In genomic region chrX:162278834-162279708, GRCm38 (mm10) we compare ENCODE assay signal across 8 mouse cellular contexts.
DNase-seq lines count a peak whose midpoint lies in the region; ATAC-seq lines count a peak whose summit lies in the region.

No protein-coding gene starts in this region.

- intact Hi-C loops in left cerebral cortex, postnatal 25 days (cut with DNase I) = loop anchor here (2.0 to 10.0 kb wide), 3 partner anchors 114 to 404 kb away; no protein-coding TSS in a partner anchor

- no peaks in the 10 kb centered on the region for H3K4me1 ChIP-seq in kidney, embryonic 14.5 days (ENCODE audit: control insufficient read depth, insufficient read depth, low read length)
- H3K4me1 ChIP-seq in forebrain, embryonic 10.5 days = no peaks in the 10 kb centered on the region
- H3K4me1 ChIP-seq in midbrain, embryonic 13.5 days (replicated peaks) = no peaks in the 10 kb centered on the region

- WGBS in kidney, embryonic 14.5 days = 57% methylated on average over 14 of the region's 14 CpGs
- 60% methylated on average over 14 of the region's 14 CpGs for WGBS in forebrain, embryonic 10.5 days
- 59% methylated on average over 14 of the region's 14 CpGs for WGBS in midbrain, embryonic 13.5 days

- H3K36me3 ChIP-seq in kidney, embryonic 14.5 days (ENCODE audit: control insufficient read depth, insufficient read depth, low read length) = no peaks in the 10 kb centered on the region
- H3K36me3 ChIP-seq in forebrain, embryonic 10.5 days (replicated peaks) = no peaks in the 10 kb centered on the region
- no peaks in the 10 kb centered on the region for H3K36me3 ChIP-seq in midbrain, embryonic 13.5 days

- H3K4me3 ChIP-seq in kidney, embryonic 14.5 days (ENCODE audit: low read length) = no peak overlapping the region
- no peak overlapping the region for H3K4me3 ChIP-seq in forebrain, embryonic 10.5 days
- no peak overlapping the region for H3K4me3 ChIP-seq in midbrain, embryonic 13.5 days (replicated peaks)

- no peak overlapping the region for H3K4me2 ChIP-seq in kidney, embryonic 14.5 days (replicated peaks; ENCODE audit: low read depth, low read length)
- no peak overlapping the region for H3K4me2 ChIP-seq in midbrain, embryonic 13.5 days (replicated peaks)

- no peak overlapping the region for H3K27ac ChIP-seq in kidney, embryonic 14.5 days (ENCODE audit: low read depth, low read length)
- H3K27ac ChIP-seq in forebrain, embryonic 10.5 days = no peak overlapping the region
- H3K27ac ChIP-seq in midbrain, embryonic 13.5 days = no peak overlapping the region

- H3K9me3 ChIP-seq in kidney, embryonic 14.5 days (ENCODE audit: control insufficient read depth, low read length) = no peaks in the 10 kb centered on the region
- H3K9me3 ChIP-seq in forebrain, embryonic 10.5 days = no peaks in the 10 kb centered on the region
- no peaks in the 10 kb centered on the region for H3K9me3 ChIP-seq in midbrain, embryonic 13.5 days

- H3K9ac ChIP-seq in kidney, embryonic 14.5 days (ENCODE audit: low read depth, low read length) = no peak overlapping the region
- no peak overlapping the region for H3K9ac ChIP-seq in midbrain, embryonic 13.5 days (replicated peaks)

- no peaks in the 10 kb centered on the region for H3K27me3 ChIP-seq in kidney, embryonic 14.5 days (ENCODE audit: control insufficient read depth, insufficient read depth, low read length)
- peaks cover 61% of the 10 kb centered on the region for H3K27me3 ChIP-seq in forebrain, embryonic 10.5 days (ENCODE audit: poor library complexity, severe bottlenecking)
- peaks cover 4% of the 10 kb centered on the region; the same call in 1 of the 2 replicates for H3K27me3 ChIP-seq in midbrain, embryonic 13.5 days

- peak; percentile 44 for DNase-seq in kidney, adult 11 months
- DNase-seq in c-Kit-negative CD71-positive TER-119-positive erythroid progenitor cells, embryonic 14.5 days (ENCODE audit: low read depth, low spot score) = peak; percentile 56
- DNase-seq in forebrain, embryonic 10.5 days (ENCODE audit: extremely low spot score, low spot score) = peak; percentile 49
- DNase-seq in hindlimb bud, embryonic 11.5 days (ENCODE audit: extremely low spot score, low read depth, low spot score) = peak; percentile 60
- DNase-seq in left cerebral cortex, postnatal 25 days (ENCODE audit: low spot score in 2 of 2) = peak; percentile 62 to 63
- DNase-seq in testis, postnatal 14 days (ENCODE audit: low spot score) = peak; percentile 8

- no peak for ATAC-seq in kidney, embryonic 14.5 days (ENCODE audit: low FRiP score, low TSS enrichment)
- ATAC-seq in midbrain, embryonic 13.5 days = peak; percentile 62

Comparison
In these comparisons a context has a peak if more than half of its experiments do, and no peak if none do; other contexts are left out.
1. DNase-seq: peak in every context shown above with its lines; median percentile 62 in left cerebral cortex, postnatal 25 days; 60 in hindlimb bud, embryonic 11.5 days; 56 in c-Kit-negative CD71-positive TER-119-positive erythroid progenitor cells, embryonic 14.5 days; 49 in forebrain, embryonic 10.5 days; 44 in kidney, adult 11 months; 8 in testis, postnatal 14 days.